Mouse (Mus musculus) urinary bladder, postnatal 10 days (tissue): ENCODE measurements around the gene Prkch.

ENCODE experiments used
- DNase-seq: peaks from one replicate; pipeline ENCODE4 v3.0.0; 2022; ENCODE audit warnings: low spot score

The Prkch gene

DNA sequence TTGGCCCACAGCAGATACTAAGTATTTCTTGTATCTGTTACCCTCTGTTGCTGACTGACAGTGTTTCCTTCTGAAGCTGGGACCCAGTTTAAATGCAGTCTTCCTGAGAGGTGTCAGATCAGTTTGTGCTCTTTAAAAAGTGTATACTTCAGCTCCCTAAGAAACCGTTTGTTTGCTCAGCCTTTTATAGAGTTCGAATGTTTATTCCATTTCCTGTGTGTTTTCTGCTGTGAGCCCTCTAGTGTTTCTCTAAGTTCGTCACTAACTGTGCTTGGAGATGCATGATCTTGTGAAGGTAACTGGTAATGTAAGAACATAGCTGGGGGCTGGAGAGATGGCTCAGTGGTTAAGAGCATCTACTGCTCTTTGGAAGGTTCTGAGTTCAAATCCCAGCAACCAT, 27.1 kb downstream of the Prkch start:
- DNase-seq, result no peak

DNA sequence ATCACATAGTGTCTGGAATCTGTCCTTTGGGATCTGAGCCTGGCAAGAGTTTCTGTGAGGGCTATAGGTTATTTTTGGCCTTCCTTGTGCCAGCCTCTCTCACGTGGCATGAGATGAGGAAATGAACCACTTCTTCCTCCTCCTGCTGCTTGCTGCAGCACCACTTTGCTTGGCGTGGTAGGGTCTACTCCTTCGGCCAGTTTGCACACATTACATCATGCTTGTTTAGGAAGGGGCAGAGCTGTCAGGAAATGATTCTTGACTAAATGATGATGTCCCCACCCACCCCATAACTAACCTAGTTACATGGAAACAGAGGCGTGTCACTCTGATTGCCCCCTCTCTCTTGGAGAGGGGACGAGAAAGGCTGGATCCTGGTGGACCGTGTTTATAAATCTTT, 28.6 kb downstream of the Prkch start:
- DNase-seq, result no peak

DNA sequence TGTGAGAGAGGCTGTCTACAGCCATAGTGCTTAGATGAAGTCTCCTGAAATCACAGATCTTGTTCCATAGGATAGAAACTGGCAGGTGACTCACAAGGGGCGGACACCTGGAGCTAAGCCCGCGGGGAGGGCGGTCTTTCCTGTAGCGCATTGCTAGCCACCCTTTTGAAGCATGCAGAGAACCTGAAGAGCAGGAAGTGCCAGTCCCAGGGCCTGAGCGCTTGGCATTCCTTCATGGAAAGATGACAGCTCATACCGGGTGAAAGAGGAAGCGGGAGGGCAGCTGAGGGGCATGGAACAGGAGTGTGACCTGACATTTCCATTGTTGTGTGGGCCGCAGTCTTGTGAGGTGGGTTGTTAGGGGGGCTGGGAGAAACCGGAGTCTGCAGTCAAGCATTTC, 33.1 kb downstream of the Prkch start:
- DNase-seq, result peak; percentile 26

DNA sequence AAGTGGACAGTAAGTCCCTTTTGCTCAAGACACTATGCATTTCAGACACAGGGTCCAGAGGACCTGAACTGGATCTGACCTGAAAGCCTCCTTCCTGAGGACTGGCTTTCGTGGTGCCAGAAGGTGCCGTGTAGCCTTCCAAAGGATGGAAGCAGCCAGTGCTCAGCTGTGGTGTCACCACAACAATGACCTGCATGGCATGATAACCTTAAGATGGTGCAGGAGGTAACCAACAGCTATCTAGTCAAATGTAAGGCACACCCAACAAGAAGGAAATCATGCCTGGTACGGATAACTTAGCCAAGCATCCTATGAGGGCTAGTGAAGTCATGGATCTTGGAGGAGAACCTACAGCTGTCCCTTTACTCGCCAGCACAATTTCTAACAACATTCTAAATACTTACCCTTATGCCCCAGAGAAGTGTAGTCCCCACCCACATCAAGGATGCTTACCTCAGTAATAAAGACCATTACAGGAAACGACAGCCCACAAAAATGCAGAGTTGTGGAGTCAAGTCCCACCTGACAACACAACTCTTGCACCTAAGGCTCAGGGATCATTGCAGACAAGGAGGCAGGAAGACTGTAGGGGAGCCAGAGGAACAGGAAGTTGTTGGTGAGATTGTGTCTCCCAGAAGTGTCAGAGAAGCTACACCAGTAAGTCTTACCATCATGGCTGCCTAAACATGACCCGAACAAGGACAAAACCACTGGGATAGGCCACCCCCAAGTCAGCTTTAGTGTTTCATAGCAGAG, 40.9 kb downstream of the Prkch start:
- no peak for DNase-seq

DNA sequence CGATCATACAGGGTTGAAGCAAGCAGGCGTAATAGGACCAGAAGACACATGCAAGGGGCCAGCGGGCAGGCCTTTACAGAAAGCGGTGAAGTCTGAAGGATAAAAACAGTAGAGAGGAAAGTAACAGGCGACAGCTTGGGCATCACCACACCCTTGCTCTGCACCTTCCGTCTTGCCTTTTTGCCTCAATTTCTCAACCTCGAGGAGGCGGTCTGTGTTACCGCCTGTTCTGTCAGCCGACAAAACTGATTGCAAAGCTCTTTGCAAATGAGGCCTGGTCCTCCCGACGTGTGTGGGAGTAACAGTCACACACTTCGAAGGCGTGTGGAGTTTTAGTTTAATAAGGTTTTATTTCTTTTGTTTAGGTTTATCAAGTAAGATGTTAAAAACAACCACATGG, 43.3 kb downstream of the Prkch start:
- no peak for DNase-seq

DNA sequence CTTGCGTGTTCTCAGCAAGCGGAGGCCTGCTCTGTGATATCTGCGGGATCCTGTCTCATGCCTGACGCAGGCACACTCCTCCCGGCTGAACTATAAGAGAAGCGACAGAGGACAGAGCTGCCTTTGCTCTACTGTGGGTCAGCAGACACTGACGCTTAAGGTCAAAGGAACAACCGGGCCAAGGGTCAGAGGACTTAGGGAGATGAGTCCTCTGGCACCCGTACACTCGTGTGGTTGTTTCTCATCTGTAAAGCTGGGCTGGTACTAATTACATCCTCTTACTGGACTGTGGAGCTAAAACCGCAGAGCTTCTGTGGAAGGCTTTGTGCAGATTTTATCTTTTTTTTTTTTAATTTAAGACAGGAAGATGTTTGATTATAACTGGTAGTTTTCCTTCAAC, 46.0 kb downstream of the Prkch start:
- DNase-seq, result no peak

DNA sequence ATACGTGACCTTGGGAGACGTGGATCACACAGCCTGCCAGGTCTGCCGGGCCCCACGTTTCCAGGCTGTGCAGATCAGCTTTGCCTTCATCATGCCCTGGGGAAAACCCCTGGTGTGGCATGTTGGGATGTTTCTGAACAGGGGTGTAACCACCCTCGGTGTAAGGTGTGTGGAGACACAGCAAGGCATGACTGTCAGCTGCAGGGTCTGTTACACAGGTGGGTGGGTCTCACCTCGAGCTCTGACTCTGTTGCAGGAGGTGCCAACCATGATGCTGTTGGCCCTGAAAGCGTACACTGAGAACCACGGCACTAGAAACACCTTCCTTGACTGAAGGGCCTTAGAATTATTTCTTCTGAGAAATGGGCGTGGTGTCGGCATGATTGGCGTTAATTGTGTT, 46.6 kb downstream of the Prkch start:
- DNase-seq, result no peak

DNA sequence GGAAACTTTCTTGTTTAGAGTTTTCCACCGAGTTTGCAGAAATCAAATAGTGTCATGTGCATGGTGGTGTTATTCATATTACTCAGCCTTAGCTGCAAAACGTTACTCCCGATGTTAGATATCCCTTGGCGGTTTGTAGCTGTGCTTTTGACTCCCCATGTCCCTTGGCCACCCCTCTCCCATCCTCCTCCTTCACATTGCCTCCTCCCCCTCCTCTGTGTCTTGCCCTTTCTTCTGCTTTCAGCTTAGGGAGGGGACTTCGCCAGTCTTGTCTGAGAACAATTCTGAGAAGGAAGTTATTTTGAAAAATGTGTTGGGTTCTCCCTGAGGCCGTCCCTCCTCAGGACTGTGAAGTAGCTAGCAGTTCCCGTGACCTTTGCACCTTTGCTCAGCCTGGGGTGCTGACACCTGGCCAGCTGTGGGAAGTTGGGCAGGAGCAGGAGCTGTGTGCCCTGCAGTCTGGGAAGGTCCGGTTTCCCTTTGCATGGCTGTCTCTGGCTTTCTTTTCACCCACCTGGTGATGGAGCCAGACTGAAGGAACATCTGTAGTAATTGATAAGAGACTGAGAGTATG, 48.2 kb downstream of the Prkch start:
- DNase-seq, result no peak

DNA sequence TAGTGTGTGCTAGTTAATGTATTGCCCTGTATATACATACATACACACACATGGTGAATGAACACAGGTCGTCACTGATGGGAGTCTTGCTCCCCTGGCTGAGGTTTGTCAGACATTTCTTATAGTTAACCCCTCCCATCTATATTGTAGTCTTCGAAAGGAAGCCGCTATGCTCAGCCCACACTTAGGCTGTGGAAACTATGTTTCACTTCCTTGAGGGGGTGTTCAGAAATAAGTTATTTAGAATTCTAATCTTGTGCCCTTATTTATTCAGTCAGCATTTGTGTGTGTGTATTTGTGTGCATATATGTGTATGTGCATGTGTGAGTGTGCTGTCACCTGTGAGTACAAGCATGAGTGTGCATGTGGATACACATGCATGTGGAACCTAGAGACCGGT, 49.1 kb downstream of the Prkch start:
- DNase-seq, result no peak

DNA sequence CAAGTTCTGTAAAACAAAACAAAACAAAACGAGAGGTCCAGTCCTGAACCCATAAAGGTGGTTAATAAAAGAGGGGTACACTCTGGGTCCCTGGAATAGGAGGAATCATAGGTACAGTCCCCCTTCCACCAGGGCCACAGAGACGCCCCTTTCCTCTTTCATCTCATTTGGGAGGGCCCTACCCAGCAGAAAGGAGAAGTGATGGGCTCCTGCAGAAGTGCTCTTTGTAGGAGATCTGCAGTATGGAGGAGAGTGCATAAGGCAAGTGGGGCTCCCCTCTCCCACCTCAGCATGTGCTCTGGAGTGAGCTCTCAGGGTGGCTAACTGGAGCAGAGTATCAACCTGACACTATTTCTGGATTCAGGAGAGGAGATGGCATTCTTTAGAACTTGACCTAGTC, 55.0 kb downstream of the Prkch start:
- DNase-seq, result no peak

DNA sequence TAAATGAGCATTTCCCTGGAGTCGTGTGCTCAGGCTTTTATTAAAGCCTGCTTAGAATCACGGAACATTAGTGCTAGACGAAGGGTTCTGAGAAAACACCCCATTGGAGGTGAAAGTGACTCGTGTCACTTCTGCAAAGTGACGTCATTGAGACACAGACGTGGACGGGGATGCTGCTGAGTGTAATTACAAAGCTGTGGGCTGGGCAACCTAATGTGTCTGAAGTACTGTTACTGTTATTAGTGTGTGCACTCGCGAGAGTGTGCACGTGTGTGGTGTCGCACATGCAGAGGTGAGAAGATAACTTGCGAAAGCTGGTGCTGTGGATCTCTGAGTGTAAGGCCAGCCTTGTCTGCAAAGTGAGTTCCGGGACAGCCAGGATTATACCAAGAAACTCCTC, 56.6 kb downstream of the Prkch start:
- DNase-seq, result no peak

DNA sequence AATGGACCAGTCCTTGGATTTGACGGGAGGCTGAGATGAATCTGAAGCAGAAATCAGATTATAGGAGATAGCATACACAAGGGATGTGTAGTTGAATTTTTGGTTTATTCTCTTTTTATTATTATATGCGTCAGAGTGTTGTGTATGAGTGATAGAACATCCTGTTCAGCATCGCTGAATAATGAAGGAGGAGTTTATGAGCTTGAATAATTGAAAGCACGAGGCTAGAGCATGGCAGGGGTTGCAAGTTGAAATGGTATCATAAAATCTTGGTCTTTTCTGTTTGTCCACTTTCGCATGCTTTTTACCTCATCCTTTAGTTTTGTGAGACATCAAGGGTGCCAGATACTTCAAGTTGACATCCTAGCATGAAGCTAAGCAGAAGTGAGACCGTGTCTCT, 60.6 kb downstream of the Prkch start:
- DNase-seq, result no peak

DNA sequence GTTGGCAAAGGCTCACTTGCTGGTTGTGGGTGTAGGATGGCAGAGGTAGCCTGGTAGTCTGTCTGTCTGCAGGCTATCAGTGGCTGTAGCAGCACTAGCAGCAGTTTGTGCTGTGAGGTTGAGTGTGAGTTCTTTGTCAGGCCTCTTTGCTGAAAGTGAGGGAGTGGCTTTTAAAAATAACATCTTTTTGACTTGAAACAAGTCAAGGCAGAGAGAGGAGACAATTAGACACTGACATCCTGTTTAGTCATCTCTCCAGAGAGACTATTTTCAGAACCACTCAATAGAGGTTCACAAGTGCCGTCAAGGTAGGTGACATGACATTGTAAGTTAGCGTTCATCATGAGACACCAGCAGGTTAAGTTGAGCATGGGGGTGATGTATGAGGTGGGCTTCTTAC, 63.1 kb downstream of the Prkch start:
- DNase-seq, result no peak

DNA sequence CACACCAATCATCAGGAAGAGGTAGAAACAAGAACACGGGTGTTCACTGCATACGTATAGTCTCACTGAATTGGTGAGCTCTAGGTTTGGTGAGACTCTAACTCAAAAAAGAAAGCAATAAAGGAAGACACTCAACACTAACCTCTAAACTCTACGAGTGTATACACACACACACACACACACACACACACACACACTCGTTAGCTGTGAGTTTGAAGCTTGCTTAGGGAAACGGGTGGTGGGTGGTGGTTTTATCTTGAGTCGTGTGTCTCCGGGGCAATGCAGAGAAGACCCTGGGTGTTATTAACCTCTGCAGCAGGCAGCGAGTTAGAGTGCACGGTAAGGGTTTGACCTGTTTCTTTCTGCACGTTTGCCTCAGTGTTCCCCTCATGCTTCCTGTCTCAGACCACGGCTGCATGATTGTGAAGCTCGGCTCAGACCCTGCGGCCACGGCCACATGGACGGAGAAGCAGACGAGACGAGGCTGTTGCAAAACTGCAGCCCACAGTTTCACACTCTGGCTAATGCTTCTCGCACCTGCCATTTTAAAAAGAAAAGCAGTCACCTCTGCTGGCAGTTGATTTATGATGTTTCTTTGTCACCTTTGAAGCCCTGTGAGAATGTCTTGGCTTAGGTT, 72.1 kb downstream of the Prkch start:
- DNase-seq, result no peak

DNA sequence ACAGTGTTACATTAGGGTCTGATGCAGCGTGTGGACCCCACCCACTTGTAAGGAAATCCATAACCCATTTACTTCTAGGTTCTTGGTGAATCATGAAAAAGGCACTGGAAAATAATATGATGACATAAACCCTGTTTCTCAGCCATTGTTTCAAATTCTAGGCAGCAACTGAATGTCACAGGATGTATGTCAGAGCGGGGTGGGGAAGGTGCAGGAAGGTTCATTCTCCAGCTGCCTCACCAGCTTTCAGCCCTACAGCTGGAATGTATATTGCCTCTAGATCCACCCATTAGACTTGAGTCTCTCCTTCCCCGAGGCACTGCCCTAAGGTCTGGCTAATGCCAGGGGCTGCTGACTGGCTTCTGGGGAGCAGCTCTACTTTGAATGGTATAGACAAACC, 78.8 kb downstream of the Prkch start:
- DNase-seq, result no peak

DNA sequence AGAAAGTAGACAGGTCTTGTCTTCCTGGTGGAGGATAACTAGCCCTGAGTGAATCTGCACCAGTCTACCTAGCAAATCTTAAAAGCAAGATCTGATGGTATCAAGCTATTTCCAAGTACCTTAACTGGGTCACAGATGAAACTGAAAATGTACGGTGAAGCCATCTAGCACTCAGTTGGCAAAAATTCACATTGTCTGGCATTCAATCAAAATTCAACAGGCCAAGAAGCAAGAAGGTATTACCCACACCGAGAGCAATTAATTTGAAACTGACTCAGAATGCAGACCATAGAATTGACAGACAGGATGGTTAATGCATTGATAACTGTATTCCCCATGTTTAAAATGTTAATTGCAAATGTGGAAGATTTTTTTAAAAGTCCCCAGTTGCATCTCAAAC, 82.1 kb downstream of the Prkch start:
- no peak for DNase-seq

DNA sequence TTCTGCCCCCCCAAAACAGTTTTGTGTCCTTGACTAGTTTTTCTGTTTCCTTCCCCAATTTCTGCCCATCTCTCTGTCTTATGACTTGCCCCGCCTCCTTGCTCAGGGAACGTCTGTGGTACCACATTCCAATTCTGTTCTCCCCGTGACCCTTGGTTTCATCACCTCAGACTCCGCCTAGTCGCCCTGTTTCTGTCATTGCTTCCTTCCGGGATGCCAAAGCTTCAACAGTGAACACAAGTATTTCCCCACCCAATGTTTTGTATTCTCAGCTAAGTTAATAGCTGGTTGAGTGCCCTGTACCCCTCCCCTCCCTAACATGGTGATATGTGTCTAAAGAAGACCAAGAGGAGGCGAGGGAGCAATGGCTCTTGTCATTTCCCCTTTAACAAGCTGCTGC, 83.0 kb downstream of the Prkch start:
- DNase-seq, result no peak

DNA sequence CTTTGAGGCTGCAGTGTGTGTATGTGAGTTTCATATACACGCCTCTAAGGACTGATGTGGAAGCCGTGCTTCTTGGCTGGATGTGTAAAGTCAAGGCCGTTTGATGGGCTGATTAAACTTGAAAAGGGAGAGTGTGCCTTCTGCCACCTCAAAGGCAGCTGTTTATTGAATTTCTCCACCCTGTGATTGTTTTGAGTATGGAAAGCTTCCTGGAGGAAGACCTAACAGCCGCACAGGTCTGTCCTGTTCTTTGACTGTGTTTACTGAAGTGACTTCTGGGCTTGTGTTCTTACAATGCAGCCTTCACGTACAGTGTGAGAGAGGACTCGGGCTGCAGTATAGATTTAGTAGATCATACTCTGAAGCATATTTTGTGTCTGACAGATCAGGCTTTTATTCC, 86.1 kb downstream of the Prkch start:
- DNase-seq, result no peak

DNA sequence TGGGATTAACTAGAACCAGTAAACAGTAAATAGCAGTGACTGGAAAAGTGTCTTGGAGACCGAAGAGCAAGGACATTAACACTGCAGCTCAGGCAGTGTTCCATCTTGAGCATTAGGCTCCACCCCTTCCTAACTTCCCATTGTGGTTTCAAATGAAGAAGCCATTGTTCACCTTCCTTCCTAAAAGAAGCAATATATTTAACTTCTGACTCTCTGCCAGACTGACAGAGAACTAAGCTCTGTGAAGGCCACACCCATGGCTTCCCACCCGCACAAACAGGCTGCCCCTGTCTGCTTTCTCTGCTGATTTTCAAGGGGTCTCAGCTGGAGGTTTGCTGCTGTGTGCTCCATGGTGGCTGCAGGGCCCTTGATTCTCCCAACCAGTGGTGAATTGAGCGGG, 86.9 kb downstream of the Prkch start:
- no peak for DNase-seq

DNA sequence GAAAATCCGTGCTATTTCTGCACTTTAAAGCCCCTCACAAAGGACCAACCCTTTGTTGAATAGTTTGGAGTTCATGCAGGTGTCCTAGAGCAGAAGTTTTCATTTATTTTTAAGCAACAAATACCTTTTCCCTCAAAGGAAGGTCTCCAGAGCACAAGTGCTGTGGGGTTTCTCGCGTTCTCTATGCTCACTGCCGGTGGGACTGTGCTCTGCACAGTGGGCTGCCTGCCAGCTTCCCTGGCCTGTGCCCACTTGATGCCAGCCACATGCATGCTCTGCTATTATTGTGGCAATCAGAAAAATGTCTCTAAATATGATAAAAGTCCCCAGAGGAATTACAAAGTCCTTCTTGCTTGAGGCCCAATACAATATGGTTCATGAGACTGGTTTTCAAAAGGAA, 87.4 kb downstream of the Prkch start:
- DNase-seq, result no peak

DNA sequence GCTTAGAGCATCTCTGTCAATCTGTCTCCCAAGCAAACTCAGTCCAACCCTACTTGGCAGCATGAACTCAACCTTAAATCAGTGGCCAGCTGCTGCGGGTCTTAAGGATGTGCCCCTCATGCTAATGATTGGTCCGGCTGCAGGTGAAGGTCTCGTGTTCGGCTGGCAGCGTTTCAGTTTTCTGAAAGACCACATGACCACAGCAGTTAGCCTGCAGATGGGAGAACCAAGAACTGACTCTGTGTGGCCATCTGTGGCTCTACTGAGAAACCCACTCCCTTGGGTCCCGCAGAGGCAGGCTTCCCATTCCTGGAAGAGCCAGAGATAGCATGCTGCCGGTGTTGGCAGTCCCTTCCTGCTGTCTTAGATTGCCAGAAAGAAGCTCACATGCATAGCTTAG, 89.2 kb downstream of the Prkch start:
- DNase-seq, result no peak

DNA sequence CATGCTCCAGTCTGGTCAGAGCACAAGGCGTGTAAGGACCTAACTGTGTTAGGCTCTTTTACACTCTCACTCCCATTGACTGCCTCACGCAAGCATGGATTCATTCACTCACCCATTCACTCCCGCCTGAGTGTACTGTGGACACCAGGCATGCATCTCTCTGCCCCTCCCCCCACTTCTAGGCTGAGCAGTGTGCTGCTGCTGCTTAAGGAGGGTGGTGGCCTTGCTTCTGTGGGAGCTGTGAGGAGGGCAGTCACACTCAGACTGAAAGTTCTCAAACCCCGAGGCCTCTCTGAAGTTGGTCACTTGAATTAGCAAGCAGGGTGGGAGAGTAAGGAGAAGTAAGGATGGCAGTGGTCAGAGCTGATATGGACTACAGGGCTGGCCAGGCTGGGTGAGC, 90.6 kb downstream of the Prkch start:
- no peak for DNase-seq

DNA sequence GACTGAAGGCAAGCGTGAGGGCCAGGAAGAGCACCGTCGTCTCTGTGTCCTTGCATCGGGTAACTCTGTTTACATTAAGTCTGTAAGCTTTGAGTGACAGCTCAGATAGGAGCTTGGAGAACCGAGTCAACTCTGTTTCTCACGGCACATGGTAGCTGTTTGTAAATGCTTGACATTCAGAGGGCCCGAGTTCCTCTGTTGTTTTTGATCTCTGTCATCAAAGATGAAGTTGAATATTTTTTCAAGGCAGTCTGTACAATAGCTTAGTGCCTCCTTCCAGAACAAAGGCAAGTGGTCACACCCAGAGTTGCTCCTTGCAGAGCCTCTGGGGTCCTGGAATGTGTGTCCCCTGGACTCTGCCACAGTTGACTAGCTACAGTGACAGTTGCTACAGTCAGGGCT, 94.8 kb downstream of the Prkch start:
- DNase-seq, result no peak

DNA sequence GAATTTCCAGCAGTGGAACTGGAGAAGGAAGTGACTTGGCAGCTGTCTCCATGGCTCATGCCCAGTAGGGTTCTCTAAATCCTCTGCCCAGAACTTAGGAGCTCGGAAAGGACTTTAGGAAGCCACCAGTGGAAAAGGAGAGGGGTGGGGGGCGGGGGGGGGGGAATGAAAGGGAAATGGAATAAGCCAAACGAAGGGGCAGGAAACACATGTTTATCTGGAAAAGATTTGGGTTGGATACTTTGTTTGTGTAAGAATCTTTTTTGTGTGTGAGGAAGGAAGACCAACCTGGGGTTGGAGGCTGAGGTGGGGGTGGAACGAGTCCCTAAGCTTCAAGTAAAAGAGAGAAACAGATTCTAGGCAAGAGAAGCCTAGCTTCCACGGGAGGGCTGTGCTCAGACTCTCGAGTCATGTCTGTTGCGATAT, 98.3 kb downstream of the Prkch start:
- no peak for DNase-seq
